Mouse (Mus musculus): ENCODE measurements at regions not wholly inside any gene's neighbourhood (a gene's known extent, or its start where the extent isn't known, plus 50 kb on each side); places are given as distances from the start of the nearest gene placed in this dataset.

DNA sequence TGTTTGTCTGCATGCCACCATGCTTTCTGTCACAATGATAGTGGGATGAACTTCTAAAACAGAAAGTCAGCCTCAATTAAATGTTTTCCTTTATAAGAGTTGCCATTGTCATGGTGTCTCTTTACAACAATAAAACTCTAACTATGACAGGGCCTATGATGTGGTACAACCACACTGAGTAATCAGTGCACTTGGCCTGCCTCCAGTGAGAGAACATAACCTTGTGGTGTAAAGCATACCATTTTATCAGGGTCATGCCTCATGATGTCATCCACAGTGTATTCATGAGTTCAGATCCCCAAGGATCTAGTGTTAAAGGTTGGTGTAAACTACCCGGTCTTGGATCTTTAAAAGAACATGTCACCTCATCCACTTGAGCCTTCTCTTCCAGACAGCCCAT lies 255.9 kb downstream of the Pla2g4a start:
- H3K9me3 ChIP-seq (ENCODE audit: control insufficient read depth, low read length) = no peaks in the 10 kb centered on the region
- H3K27ac ChIP-seq (ENCODE audit: low read depth, low read length) = no peak overlapping the region
- H3K4me3 ChIP-seq (ENCODE audit: low read depth, low read length) = no peak overlapping the region
- DNase-seq (ENCODE audit: low spot score) (no peak), ATAC-seq (ENCODE audit: low FRiP score) (no peak)
- H3K4me2 ChIP-seq (replicated peaks; ENCODE audit: low read depth, low read length) = no peak overlapping the region
- H3K4me1 ChIP-seq (replicated peaks; ENCODE audit: control insufficient read depth, insufficient read depth, low read length) = no peaks in the 10 kb centered on the region
- H3K36me3 ChIP-seq (ENCODE audit: control insufficient read depth, insufficient read depth, low read length) = no peaks in the 10 kb centered on the region
- H3K9ac ChIP-seq (ENCODE audit: low read depth, low read length) = no peak overlapping the region
- WGBS = 90% methylated on average over 1 of the region's 1 CpGs
- H3K27me3 ChIP-seq (ENCODE audit: control insufficient read depth, insufficient read depth, low read length) = no peaks in the 10 kb centered on the region

DNA sequence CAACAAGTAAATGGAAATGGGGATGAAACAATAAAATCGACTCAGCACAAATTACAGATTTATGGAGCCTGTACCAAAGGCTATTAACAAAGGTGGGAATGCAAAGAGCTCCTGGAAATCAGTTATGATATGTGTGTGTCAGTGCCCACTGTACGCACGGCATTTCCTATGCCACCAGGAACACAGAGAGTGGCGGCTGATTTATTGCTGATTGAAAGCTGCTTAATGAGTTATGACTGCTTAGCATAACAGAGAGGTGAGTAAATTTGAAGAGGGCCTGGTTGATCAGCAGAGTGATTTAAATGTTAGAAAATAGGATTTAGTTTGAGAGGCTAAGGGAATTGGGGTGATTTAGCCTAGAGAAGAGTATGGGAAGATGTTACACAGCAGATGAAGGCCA lies 261.7 kb downstream of the Pla2g4a start:
- ATAC-seq (ENCODE audit: low FRiP score) (no peak), DNase-seq (ENCODE audit: low spot score) (no peak)
- H3K27ac ChIP-seq (ENCODE audit: low read depth, low read length) = no peak overlapping the region
- 87% methylated on average over 4 of the region's 4 CpGs for WGBS
- H3K9ac ChIP-seq (ENCODE audit: low read depth, low read length) = no peak overlapping the region
- no peak overlapping the region for H3K4me2 ChIP-seq (replicated peaks; ENCODE audit: low read depth, low read length)
- H3K9me3 ChIP-seq (ENCODE audit: control insufficient read depth, low read length) = no peaks in the 10 kb centered on the region
- no peaks in the 10 kb centered on the region for H3K27me3 ChIP-seq (ENCODE audit: control insufficient read depth, insufficient read depth, low read length)
- no peak overlapping the region for H3K4me3 ChIP-seq (ENCODE audit: low read depth, low read length)
- no peaks in the 10 kb centered on the region for H3K4me1 ChIP-seq (replicated peaks; ENCODE audit: control insufficient read depth, insufficient read depth, low read length)
- H3K36me3 ChIP-seq (ENCODE audit: control insufficient read depth, insufficient read depth, low read length) = no peaks in the 10 kb centered on the region

DNA sequence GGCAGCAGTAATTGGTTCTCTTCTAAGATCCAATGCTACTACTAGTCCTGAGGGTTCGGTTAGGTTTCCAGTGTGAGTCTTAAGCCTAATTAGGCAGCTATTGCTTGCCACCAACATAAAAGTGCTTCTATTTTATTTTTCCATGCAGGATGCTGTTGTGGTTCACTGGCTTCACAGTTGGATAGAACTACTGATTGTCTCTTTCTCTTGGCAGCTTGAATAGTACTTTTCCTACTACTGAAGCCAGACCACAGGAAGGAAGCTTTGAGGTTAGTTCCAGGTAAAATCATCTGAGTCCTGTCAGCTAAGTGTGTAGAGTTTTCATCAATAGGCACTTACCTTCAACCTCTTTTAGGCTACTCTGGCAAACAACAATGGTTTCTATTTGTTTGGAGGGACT lies 286.9 kb downstream of the Pla2g4a start:
- H3K9me3 ChIP-seq (ENCODE audit: control insufficient read depth, low read length) = no peaks in the 10 kb centered on the region
- DNase-seq (ENCODE audit: low spot score) (no peak), ATAC-seq (ENCODE audit: low FRiP score) (no peak)
- WGBS = 71% methylated on average over 1 of the region's 1 CpGs
- H3K4me3 ChIP-seq (ENCODE audit: low read depth, low read length) = no peak overlapping the region
- H3K9ac ChIP-seq (ENCODE audit: low read depth, low read length) = no peak overlapping the region
- H3K36me3 ChIP-seq (ENCODE audit: control insufficient read depth, insufficient read depth, low read length) = no peaks in the 10 kb centered on the region
- H3K4me2 ChIP-seq (replicated peaks; ENCODE audit: low read depth, low read length) = no peak overlapping the region
- no peaks in the 10 kb centered on the region for H3K4me1 ChIP-seq (replicated peaks; ENCODE audit: control insufficient read depth, insufficient read depth, low read length)
- no peak overlapping the region for H3K27ac ChIP-seq (ENCODE audit: low read depth, low read length)
- no peaks in the 10 kb centered on the region for H3K27me3 ChIP-seq (ENCODE audit: control insufficient read depth, insufficient read depth, low read length)

DNA sequence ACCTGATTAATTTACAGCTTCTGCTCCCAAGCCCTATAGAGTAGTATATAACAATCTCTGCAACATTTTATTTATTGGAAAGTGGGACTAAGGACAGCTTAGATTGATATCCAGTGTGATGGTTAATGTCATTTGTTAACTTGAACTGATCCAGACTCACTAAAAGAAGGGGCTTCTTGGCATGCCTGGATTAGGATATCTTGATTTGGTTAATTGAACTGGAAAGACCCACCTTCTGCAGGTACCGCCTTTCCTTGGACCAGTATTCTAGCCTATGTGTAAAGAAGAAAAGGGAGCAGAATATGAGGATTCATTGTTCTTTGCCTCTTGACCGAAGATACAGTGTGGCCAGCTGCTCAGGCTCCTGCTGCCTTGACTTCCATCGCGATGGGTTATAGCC lies 288.5 kb downstream of the Pla2g4a start:
- Histone ChIP-seq H3K27me3 (ENCODE audit: control insufficient read depth, insufficient read depth, low read length) (no peaks in the 10 kb centered on the region), H3K4me2 (replicated peaks; ENCODE audit: low read depth, low read length) (no peak overlapping the region), H3K4me3 (ENCODE audit: low read depth, low read length) (no peak overlapping the region), H3K9me3 (ENCODE audit: control insufficient read depth, low read length) (no peaks in the 10 kb centered on the region), H3K27ac (ENCODE audit: low read depth, low read length) (no peak overlapping the region), H3K9ac (ENCODE audit: low read depth, low read length) (no peak overlapping the region), H3K4me1 (replicated peaks; ENCODE audit: control insufficient read depth, insufficient read depth, low read length) (no peaks in the 10 kb centered on the region), H3K36me3 (ENCODE audit: control insufficient read depth, insufficient read depth, low read length) (no peaks in the 10 kb centered on the region)
- ATAC-seq (ENCODE audit: low FRiP score) = no peak
- WGBS = 92% methylated on average over 4 of the region's 4 CpGs
- DNase-seq (ENCODE audit: low spot score) = no peak

DNA sequence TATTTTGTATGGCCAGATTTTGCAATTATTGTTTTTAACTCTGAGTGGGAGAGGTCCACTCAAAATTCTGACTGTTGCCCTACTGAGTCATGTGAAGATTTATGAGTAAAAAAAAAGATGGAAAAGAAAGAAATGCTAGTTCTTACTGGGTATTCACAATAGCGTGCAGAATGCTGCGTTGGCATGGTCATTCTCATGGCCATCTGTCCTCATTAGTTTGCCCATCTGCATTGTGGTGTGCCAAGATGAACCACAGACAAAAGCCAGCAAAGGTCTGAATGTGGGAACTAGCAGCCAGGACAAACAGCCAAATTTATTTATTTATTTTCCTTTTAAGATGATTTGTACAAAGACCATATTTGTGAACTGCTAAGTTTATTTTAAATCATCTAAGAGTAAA lies 289.0 kb downstream of the Pla2g4a start:
- H3K4me3 ChIP-seq (ENCODE audit: low read depth, low read length) = no peak overlapping the region
- H3K9me3 ChIP-seq (ENCODE audit: control insufficient read depth, low read length) = no peaks in the 10 kb centered on the region
- ATAC-seq (ENCODE audit: low FRiP score) (no peak), DNase-seq (ENCODE audit: low spot score) (no peak)
- no peaks in the 10 kb centered on the region for H3K4me1 ChIP-seq (replicated peaks; ENCODE audit: control insufficient read depth, insufficient read depth, low read length)
- H3K27me3 ChIP-seq (ENCODE audit: control insufficient read depth, insufficient read depth, low read length) = no peaks in the 10 kb centered on the region
- no peaks in the 10 kb centered on the region for H3K36me3 ChIP-seq (ENCODE audit: control insufficient read depth, insufficient read depth, low read length)
- H3K27ac ChIP-seq (ENCODE audit: low read depth, low read length) = no peak overlapping the region
- 85% methylated on average over 2 of the region's 2 CpGs for WGBS
- H3K4me2 ChIP-seq (replicated peaks; ENCODE audit: low read depth, low read length) = no peak overlapping the region
- H3K9ac ChIP-seq (ENCODE audit: low read depth, low read length) = no peak overlapping the region

DNA sequence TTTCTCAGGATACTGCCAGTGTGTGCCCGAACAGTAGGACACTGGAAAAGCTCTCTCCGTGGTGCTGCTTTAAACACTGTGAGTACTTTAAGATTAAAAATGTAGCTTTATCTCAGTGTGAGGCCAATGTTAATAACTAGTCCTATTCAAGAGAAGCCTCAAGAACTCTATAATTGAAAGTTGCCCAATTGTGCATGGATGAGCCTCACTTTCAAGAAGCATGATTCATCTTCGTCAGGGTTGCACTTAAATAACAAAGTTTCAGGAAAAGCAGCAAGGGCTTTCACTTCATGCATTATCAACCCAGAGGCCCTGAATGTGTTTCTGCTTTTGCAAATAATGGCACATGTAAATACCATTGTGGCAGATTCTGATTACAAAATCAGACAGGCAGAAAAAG lies 290.0 kb downstream of the Pla2g4a start:
- Histone ChIP-seq H3K4me2 (replicated peaks; ENCODE audit: low read depth, low read length) (no peak overlapping the region), H3K9ac (ENCODE audit: low read depth, low read length) (no peak overlapping the region), H3K4me3 (ENCODE audit: low read depth, low read length) (no peak overlapping the region), H3K9me3 (ENCODE audit: control insufficient read depth, low read length) (no peaks in the 10 kb centered on the region), H3K27ac (ENCODE audit: low read depth, low read length) (no peak overlapping the region), H3K27me3 (ENCODE audit: control insufficient read depth, insufficient read depth, low read length) (no peaks in the 10 kb centered on the region), H3K36me3 (ENCODE audit: control insufficient read depth, insufficient read depth, low read length) (no peaks in the 10 kb centered on the region), H3K4me1 (replicated peaks; ENCODE audit: control insufficient read depth, insufficient read depth, low read length) (no peaks in the 10 kb centered on the region)
- DNase-seq (ENCODE audit: low spot score) (no peak), ATAC-seq (ENCODE audit: low FRiP score) (no peak)
- 64% methylated on average over 3 of the region's 3 CpGs for WGBS

All from hindbrain, embryonic 11.5 days (tissue).